Mouse (Mus musculus) gastrocnemius, adult 2 months (tissue): Measurements from ENCODE around the gene Trrap. TPM values are rescaled to one million over a fixed set of nuclear protein-coding genes. Genes with fewer than 3 reads are reported as not detected.
"Not testable (repeated sequence)": the region's sequence is repeated elsewhere in the genome, so short reads cannot be mapped to it uniquely, and the experiment has no call there.

ENCODE experiments used
- DNase-seq: peaks from one replicate; pipeline ENCODE4 v3.0.0; 2022
- H3K27ac ChIP-seq: fragments of 200-600 bp; 2 replicates; pipeline ENCODE4 v1.8.1; 2022; ENCODE audit warnings: mild to moderate bottlenecking
- H3K4me3 ChIP-seq: fragments of 200-600 bp; 2 replicates; pipeline ENCODE4 v1.8.1; 2022; ENCODE audit warnings: mild to moderate bottlenecking, moderate library complexity
- CTCF ChIP-seq: fragments of 200-600 bp; IDR thresholded peaks from 2 replicates; pipeline ENCODE4 v1.8.1; 2022; ENCODE audit warnings: antibody characterized with exemption, mild to moderate bottlenecking, moderate library complexity
- intact Hi-C: fragments of 180-260 bp; cut with DNase I; formaldehyde crosslinking; loops from one replicate; pipeline ENCODE4 v1.15.1; 2025
- long read RNA-seq, 2 experiments: library from polyadenylated mRNA; stranded (forward); transcript quantifications; one replicate each; pipeline ENCODE4 v2.0.0; 2021
- total RNA-seq, 2 experiments: library from RNA; stranded (reverse); gene quantifications; 2 replicates each; pipeline ENCODE4 v1.2.3; 2021

The Trrap gene
- 10 to 100 TPM; 24.0 to 28.5 TPM for total RNA-seq
- long read RNA-seq, experiment 1, partial matches to known transcripts = 2 of 4 reads
- long read RNA-seq, experiment 1, other reads (novel, unspliced or antisense) = 2 of 4 reads
- long read RNA-seq, experiment 2, partial matches to known transcripts = 2 of 3 reads
- long read RNA-seq, experiment 2, other reads (novel, unspliced or antisense) = 1 of 3 reads

DNA sequence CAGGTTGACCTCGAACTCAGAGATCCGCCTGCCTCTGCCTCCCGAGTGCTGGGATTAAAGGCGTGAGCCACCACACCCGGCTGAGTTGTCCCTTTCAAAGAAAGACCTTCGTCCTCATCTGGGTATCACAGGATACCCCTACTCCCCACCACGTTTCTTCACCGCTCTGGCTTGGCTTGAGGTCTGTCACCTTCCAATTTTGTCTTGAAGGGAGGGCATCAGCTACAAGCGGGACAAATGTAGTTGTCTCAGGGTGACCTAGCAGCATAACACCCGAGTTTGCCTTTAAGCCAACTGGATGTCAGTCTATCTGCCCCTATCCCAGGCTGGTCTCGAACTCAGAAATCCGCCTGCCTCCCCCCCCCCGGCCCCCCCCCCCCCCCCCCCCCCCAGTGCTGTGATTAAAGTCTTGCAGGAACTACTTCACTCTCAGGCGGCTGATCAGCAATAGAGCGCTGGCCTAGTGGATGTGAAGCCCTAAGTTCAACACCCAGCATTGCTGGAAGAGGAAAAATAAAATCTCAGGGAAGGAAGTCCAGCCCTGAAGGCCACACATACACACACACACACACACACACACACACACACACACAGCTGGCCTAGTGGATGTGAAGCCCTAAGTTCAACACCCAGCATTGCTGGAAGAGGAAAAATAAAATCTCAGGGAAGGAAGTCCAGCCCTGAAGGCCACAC, at the start of gene Trrap:
Gene Trrap, plus strand, starts transcription at position 627 of the 693 bp plus-strand sequence.
- DNase-seq, intact Hi-C loops: not testable (repeated sequence)
- peak within 1 kb of the TSS; percentile 99 for H3K27ac ChIP-seq
- peak within 1 kb of the TSS; percentile 81 for H3K4me3 ChIP-seq

DNA sequence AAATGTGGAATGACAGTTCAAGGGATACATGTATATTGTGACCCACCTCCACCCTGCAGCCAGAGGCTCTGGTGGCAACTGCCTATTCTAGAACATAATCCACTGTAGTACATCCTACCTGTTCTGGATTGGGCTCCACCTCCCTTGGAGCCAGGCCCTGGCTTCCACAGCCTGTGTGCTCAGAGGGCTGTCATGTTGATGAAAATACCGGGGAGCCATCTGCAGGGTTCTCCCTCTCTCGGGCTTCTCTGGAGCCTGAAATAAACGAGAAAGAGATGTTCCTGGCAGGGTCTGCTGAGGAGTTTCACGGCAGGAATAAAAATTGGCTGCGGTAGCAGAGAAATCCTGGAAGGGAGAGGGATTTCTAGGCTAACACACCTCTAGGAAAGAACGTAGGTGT, 47.8 kb upstream of the Trrap start:
- no peak for TF ChIP-seq CTCF
- intact Hi-C loops = no loop called here
- no peak overlapping the region for H3K27ac ChIP-seq
- no peak overlapping the region for H3K4me3 ChIP-seq
- DNase-seq = no peak

DNA sequence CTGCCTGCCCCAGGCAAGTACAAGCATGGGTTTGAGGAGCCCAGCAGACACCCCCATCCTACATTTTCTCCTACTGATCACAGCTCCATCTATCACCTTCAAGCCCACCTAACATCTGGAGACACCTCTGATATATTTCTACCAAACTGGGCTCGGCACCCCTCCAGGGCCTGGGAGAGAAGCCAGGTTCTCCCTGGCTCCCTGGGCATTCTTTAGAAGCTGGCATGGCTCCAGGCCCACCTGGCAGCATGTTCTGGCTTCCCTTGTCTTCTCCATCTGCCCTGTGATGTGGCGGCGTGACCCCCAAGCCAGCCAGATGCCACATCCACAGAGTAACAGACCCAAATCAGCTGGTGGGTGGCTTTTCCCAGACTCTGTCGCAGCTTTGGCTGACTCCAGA, 47.3 kb upstream of the Trrap start:
- intact Hi-C loops = no loop called here
- TF ChIP-seq CTCF = no peak
- H3K4me3 ChIP-seq = no peak overlapping the region
- no peak for DNase-seq
- H3K27ac ChIP-seq = no peak overlapping the region

DNA sequence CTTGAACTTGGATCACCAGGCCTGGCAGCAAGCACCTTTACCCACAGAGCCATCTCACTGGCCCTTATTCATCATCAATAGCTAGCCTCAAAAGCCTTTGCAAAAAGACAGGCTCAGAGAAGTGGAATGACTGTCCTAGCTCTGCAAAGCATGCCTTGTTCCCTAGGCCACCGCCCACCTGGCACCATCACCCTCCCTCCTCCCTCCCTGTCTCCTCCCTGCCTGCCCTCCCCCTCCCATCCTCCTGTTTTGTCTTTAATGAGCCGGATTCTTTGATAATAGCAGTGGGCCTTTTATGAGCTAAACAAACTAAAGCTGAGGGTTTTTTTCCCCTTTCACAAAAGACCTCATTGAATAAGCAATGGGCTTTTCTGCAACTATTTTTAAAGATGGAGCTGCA, 42.6 kb upstream of the Trrap start:
- no peak overlapping the region for H3K27ac ChIP-seq
- no peak for TF ChIP-seq CTCF
- no peak for DNase-seq
- no peak overlapping the region for H3K4me3 ChIP-seq
- intact Hi-C loops = no loop called here

DNA sequence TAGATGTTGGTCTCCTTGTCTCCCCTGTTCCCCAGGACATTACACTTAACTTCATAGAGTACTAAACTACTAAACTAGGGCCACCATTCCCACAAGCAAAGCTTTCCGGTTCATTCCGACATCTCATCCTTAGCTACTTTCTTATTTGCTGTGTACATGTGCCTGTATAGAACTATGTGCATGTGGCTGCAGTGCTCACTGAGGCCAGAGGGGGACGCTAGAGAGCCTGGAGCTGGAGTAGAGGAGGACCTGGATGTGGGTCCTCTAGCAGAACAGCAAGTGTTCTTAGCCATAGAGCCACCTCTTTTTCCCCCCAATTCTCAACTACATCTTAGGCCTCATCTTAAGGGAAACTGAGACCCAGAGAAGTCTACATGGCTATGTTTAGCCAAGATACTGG, 42.0 kb upstream of the Trrap start:
- intact Hi-C loops = no loop called here
- H3K4me3 ChIP-seq = no peak overlapping the region
- TF ChIP-seq CTCF = peak; percentile 14; the same call in 1 of the 2 replicates

DNA sequence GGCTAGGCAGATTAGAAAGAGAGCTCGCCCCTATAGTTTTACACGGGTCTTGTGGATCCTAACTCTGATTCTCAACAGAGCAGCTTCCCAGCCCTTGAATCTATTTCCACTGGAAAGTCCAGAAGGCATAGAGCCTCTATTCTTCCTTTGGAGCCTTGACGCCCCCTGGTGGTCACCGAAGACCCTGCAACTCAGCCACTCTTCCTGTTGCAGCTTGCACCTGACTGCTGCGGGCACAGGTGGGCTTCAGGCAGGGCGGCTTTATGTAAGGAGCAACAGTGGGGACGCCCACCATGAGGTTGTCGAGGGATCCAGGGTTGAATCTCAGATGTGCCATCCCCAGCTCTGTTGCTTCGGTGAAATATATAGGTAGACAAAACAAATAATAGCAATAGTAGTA, 40.4 kb upstream of the Trrap start:
- peak; percentile 82 for TF ChIP-seq CTCF
- no peak overlapping the region for H3K27ac ChIP-seq
- intact Hi-C loops = no loop called here
- H3K4me3 ChIP-seq = no peak overlapping the region
- DNase-seq = peak; percentile 56

More for the DNA sequence above, 42.0 kb upstream of the Trrap start:
- H3K27ac ChIP-seq = no peak overlapping the region
- no peak for DNase-seq

DNA sequence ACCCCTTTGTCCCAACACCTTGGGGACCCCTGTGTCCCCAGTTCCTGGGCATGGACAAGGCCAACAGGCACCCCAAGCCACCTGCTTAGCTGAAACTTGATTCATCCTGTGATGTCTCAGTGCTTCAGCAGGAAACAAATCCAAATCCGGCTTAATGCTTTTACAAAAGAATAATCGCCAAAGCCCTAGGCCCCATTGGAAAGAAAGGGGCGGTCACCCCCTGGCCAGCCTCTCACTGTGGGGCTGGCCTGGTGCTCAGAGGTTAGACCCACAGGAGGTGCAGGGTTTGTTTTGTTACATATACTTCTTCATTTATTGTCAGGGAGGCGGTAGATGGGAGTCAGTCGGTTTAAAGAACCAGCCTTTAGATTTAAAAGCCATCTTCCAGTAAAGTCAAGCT, 39.3 kb upstream of the Trrap start:
- Histone ChIP-seq H3K4me3 (no peak overlapping the region), H3K27ac (no peak overlapping the region)
- intact Hi-C loops = no loop called here
- no peak for TF ChIP-seq CTCF
- no peak for DNase-seq

DNA sequence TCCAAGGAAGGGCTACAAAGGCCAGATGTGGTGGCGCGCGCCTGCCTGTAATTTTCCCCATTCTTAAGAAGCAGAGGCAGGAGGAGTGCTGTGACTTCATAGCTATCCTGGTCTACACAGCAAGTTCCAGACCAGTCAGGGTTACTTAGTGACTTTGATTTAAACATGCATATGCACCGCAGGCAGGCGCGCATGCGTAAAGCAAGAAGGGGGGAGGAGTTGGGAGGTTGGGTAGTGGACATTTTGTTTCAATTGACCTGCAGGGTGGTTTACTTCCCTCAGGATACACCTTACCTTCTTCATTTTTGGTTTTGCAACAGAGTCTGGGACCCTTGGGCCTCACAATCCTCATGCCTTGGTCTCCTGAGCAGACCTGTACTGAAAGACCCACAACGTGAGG, 38.3 kb upstream of the Trrap start:
- intact Hi-C loops = no loop called here

DNA sequence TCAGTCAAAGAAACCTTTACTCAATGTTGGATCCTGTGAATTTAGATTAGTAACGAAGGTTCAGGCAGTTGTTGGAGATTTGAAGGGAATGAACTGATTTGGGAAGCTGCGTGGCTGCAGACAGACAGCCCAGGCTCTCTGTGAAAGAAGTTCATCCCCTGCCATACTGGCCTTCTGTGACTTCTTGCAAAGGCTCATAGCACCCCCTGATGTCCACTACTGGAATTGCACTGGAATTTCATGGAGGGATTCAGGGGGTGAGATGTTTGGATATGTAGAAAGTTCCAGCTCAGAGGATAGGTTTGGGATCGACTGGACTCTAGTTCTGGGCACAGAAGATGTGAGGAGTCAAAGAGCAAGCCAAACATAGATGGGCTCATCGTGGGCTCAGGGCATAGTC, 33.6 kb upstream of the Trrap start:
- H3K4me3 ChIP-seq = no peak overlapping the region
- DNase-seq = peak; percentile 48
- intact Hi-C loops = loop anchor here (2.0 to 10.0 kb wide), 3 partner anchors 269 to 519 kb away; no protein-coding TSS in a partner anchor
- H3K27ac ChIP-seq = no peak overlapping the region
- peak; percentile 73 for TF ChIP-seq CTCF

More for the DNA sequence above, 38.3 kb upstream of the Trrap start:
- H3K4me3 ChIP-seq = no peak overlapping the region
- TF ChIP-seq CTCF = no peak
- no peak for DNase-seq
- H3K27ac ChIP-seq = no peak overlapping the region

DNA sequence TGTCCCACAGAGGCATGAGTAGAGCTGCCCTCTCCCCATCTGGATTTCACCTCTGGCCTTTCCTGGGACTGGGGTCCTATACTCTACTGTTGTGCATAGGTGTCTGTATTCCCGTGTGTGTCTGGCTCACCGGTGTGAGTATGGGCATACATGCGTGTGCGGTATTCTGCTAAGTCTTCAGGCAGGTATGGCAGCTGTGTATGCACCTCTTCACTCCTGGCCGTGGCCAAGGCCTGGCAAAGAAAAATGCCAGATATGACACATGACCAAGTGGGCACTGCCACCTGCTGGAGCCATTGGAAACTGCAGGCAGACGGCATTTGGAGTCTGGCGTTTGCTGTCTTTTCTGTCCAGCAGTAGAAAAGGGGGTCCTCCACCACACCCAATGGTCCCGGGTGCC, 32.6 kb upstream of the Trrap start:
- H3K27ac ChIP-seq = no peak overlapping the region
- intact Hi-C loops = loop anchor here (2.0 to 10.0 kb wide), 3 partner anchors 270 to 520 kb away; no protein-coding TSS in a partner anchor
- peak; percentile 94; the same call in 1 of the 2 replicates for TF ChIP-seq CTCF
- no peak overlapping the region for H3K4me3 ChIP-seq
- DNase-seq = peak; percentile 68

DNA sequence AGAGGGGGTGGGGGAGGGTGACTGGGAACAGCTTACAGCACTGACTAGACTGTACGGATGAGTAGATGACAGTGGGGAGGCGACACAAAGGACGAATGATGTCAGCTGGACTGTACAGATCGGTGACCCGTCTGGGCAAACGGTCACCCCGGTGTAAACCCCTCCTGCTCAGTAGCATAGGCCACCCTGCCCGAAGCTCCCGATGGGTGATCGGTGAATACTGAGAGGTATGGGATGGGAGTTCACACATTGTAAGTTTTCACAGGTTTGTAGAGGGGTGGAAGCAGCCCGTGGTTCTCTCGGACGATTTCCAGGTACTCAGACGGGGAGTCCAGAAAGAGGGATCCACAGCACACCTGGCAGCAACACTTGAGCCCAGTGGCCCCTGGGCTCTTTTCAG, 30.4 kb upstream of the Trrap start:
- DNase-seq = no peak
- H3K4me3 ChIP-seq = no peak overlapping the region
- H3K27ac ChIP-seq = no peak overlapping the region
- no peak for TF ChIP-seq CTCF
- intact Hi-C loops = loop anchor here (10.0 kb wide), 2 partner anchors 272 to 522 kb away; no protein-coding TSS in a partner anchor

DNA sequence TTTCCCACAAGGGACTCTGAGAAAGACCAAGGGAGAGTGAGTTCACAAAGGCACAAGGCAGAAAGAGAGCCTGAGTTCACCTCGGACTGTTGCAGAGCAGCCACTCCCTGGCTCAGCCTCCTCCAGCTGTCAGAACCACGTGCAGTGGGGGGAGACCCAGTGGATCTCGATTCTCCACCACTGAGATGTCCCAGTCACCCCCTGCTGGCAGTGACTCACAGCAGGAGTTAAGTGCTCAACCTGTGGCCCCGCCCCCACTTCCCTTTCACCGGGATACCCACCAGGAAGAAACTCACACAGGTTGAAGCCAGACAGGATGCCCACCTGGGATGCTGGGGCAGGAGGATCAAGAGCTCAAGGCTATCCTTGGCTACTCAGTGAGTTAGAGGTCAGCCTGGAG, 15.1 kb upstream of the Trrap start:
- intact Hi-C loops = no loop called here
- TF ChIP-seq CTCF = no peak
- no peak for DNase-seq
- no peak overlapping the region for H3K27ac ChIP-seq
- no peak overlapping the region for H3K4me3 ChIP-seq

DNA sequence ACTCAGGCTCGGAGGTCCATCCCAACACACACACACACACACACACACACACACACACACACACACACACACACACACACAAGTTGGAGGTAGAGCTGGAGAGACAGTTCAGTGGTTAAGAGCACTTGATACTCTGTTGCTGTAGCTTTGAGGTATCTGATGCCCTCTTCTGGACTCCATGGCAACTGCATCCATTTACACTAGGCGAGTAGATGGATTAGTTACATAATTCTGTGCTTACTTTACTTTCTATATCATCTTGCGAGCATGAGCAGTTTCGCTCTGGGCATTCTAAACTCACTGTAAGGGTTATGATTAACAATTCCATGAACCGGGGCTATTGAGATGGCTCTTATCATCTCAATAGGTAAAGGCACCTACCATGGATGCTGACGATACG, 14.5 kb upstream of the Trrap start:
- no peak for DNase-seq
- intact Hi-C loops = no loop called here
- no peak overlapping the region for H3K27ac ChIP-seq
- H3K4me3 ChIP-seq = no peak overlapping the region
- TF ChIP-seq CTCF = peak; percentile 55

DNA sequence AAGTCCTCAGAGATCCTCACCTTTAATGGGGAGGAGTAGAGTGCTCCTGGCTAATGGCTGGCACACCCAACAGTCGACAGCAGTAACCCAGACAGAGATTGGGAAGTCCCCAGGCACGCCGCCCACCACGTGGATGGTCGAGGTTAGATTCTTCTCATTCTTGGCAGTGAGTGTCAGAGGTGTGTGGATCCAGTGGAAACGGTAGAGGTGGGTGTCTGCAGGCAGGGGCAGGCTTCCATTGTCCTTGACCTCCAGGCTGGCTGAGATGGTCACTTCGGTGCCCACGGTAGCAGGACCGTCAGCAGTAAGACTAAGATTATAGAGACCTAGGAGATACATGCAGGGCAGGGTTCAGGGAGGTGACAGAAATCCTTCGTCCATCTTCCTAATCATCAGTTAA, 12.3 kb upstream of the Trrap start:
- no peak for TF ChIP-seq CTCF
- DNase-seq = no peak
- intact Hi-C loops = no loop called here
- Histone ChIP-seq H3K27ac (no peak overlapping the region), H3K4me3 (no peak overlapping the region)
